Mouse (Mus musculus): ENCODE measurements around the gene Dnah7a. TPM values are rescaled to one million over a fixed set of nuclear protein-coding genes. Genes with fewer than 3 reads are reported as not detected.
"Not testable (repeated sequence)": the region's sequence is repeated elsewhere in the genome, so short reads cannot be mapped to it uniquely, and the experiment has no call there.

The Dnah7a gene
- total RNA-seq (2021): not detected
- long read RNA-seq, experiment 1: 0 reads
- long read RNA-seq, experiment 2: 0 reads

DNA sequence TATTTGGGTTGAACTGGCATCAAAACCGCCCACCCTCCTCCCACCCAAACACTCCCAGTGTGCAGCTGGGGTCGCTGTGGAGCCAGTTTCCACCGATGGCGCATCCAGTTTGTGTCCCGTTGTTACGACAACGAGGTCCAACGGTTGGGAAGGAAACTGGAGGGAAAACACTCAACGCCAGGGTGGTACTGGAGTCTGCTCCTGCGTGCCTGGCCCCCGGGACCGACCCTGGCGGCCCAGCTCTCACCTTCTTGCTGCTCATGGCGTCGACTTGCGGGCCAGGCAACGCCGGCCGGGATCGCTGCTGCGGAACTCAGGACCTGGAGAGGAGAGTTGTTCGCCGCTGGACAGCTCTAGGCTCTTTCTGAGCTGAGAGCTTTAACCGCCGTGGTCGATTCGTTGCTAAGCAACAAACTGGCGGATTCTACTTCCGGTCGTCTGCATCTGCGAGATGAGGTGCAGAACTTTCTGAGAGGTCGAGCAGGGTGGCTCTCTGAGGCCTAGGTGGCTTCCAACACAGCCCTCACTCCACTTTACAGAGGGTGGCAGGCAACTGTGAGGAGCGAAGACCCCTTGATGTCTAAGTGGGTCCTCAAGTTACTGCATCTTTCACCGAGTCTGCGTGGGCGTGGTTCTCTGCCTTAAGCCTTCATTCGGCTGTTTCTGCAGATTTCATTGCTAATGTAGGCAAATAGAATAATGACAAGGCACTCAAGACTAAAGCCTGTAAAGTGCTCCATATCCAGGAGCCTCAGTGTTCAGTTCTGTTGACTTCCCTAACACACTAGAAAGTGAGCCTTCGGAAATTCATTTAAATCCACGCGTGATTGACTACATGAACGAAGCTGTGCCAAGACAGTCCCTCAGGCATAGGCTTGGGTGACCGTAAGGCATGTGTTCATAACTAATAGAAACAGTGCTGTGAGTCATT, at the start of gene Dnah7a:
Gene Dnah7a, minus strand, starts transcription at position 354 of the 931 bp plus-strand sequence.
- peak; percentile 7 for DNase-seq

DNA sequence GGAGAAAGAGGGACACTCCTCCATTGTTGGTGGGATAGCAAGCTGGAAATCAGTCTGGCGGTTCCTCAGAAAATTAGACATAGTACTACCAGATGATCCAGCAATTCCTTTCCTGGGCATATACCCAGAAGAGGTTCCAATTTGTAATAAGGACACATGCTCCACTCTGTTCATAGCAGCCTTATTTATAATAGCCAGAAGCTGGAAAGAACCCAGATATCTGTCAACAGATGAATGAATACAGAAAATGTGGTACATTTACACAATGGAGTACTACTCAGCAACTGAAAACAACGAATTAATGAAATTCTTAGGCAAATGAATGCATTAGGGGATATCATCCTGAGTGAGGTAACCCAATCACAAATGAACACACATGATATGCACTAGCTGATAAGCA, 46.9 kb upstream of the Dnah7a start:
- DNase-seq: not testable (repeated sequence)

DNA sequence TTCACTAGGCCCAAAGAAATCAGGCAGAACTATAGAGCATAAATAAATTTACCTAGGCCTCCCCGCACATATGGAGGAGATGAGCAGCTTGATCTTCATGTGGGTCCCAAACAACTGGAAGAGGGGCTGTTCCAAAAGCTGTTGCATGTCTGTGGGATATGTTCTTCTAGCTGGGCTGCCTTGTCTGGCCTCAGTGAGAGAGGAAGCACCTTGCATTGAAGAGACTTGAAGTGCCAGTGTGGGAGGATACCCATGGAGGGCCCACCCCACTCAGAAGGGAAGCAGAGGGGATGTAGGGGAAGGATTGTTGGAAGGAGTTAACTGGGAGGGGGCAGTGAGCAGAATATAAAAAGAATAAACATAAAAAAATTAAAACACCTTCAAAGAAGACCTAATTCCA, 44.6 kb upstream of the Dnah7a start:
- no peak for DNase-seq

DNA sequence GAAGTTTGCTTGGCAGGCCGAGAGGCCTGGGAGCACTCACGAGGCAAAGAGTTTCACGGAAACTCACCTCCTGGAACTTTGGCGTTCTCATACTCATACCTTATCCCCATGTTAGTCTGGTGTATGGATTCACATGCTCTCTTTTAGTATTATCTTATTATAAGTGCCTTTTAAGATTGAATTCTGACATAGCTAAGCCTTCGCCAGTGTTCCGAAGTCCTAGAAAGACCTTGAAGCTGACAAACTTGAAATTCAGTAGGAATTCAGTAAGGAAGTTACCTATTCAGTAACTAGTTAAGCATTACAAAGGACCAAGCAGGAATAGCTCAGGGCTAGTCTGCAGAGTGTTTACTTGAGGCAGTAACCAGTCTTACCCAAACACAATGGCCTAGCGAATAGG, 44.1 kb upstream of the Dnah7a start:
- not testable (repeated sequence) for DNase-seq

DNA sequence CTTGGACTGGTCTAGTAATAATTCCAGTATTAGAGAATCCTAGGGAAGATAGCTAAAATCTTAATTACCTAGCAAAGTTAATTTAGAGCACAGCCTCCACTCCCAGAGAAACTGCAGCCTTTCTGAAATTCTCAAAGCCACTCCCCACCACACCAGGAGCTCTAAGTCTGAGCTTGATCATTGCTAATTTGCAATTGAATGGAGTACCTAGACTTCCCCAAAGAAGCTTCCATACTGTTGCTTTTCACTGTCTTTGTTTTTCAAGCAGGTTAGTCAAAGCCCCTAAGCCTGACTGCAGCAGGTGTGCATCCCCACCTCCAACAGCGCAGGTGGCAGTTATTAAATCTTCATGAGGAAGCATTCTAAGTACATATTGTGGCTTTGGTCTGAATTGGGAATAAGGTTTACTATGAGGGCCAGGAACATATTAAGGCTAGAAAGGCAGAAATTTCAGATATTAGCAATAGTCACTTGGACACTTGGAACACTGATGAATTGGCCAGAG, 43.3 kb upstream of the Dnah7a start:
- DNase-seq: not testable (repeated sequence)

DNA sequence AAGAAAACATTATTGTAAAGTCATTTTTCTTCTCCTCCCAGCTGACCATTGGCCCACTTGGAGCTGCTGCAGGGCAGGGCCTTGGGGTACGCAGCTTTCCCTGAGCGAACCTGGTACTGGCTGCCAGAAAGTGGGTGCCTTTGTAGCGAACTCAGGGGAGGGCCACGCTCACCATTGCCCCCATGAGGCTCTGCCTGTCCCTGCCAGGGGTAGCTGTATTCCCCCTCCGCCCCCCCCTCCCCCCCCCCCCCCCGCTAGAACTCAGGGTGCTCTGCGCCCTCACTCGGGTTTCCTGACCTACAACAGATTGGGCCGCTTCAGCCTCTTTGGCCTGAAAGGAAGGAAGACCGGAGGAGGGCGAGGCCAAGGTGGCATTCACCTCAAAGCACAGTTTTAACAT, 42.0 kb upstream of the Dnah7a start:
- DNase-seq: no peak

DNA sequence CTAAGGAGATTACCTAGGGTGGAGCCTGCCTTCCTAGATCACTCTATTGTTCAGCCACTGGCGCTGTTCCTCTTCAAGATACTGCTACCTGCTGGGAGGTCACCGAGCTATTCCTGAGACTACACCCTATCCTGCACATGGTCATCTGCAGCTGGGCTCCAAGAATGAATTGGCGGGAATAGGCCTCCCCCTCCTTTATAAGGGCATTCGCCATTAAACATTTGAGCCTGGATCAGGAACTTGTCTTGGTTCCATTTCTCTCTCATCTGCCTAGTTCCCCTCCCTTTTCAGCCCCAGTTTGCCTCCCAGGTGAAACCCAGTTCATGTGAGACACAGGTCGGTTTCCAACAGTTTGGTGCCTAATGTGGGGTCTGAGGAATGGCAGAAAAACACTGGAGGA, 39.4 kb upstream of the Dnah7a start:
- DNase-seq: no peak

DNA sequence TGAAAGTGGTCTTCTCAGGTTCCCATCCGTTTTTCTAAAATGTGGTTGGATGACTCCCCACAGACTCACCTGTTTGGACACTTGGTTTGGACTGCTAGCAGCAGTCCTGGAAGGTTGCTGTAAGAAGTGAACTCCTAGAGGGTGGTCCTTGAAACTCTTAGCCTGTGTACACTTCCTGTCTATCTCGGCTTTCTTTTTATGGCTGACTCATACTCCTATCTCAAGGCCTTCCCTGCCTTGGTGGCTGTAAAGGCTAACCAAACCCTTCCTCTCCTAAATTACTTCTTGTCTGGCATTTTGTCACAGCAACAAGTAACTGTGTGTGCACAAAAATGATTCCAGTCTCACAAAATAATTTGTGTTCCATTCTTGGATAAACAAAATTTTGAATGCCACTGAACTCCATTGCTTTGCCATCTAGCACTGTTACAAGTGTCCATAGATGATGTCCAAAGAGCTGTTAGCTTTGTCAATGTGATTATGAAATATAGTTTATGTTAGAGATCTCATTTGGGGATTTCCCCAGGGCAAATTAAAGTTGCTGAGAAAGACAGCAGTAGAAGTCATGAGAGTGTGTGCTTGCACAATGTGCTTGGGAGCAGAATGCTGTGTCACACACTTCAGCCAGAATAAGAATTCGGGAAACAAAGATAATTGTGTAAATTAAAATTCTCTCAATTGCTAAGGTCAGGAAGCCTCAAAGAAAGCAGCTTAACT, 35.3 kb upstream of the Dnah7a start:
- no peak for DNase-seq

DNA sequence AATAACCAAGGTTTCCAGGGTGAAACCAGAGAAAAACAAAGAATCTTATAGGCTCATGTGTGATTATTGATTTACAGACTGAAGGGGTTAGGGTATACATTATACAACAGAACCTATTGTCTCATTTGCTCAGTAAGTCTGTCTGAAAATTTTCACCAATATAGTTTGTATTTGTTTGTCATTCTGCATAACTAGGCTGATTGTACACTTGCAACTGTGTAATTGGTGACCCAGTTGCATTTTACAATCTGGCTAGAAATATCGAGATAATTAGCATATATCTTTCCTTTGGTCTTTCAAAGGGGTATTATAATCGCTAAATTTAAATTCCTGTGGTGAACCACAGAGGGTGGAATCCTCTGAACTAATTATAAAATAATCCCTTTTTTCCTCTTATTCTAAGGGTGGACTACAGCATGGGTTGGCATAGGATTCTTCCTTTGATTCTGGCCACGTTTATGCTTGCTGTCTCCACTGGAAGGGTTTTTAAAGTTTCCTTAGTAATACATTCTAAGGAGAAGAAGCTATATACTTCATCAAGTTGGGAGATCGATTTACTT, 34.3 kb upstream of the Dnah7a start:
- no peak for DNase-seq

DNA sequence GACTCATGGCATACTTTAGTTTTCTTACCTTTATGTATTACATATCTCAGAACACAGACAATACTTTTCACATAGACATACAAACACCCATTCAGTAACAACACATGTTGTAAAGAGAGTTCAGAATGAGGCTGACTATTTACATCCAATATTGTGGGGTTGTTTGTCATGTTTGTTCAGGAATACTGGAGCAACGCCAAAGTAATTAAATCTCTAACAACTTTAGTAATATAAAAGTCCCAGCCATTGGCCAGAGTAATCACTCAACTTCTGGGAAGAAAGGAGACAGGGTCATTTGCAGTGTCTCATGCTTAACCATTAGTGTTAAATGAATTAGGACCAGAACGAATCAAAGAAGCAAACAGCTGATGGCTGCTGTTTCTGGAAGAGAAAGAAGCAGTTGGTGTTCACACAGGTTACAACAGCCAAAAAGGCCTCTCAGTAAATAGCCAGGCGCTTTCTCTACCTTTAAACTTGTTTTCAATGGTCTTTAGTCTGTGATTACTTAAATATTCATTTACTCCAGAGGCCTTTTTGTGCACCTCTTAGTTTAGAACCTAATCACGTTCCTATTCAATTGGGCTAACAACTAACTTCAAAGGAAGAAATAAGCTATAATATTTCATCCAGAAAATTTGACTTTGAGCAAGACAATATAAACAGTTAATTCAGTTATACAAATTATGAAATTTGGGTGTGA, 33.6 kb upstream of the Dnah7a start:
- DNase-seq: not testable (repeated sequence)

DNA sequence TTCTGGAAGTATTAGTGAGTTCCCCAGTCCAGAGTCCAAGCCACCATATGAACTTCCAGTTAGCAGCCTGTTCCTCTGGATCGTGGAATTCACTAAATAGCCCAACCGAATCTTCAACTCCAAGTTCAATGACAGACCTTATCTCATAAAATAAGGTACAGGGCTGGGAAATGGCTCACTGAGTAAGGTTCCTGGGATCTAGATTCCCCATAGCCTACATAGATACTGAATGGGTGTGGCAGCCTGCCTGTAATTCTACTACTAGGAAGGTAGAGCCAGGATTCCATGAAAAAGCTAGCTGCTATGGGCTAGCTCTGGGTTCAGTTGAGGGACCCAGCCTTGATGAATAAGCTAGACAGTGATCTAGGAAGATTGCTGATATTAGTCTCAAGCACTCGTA, 30.0 kb upstream of the Dnah7a start:
- DNase-seq: no peak

DNA sequence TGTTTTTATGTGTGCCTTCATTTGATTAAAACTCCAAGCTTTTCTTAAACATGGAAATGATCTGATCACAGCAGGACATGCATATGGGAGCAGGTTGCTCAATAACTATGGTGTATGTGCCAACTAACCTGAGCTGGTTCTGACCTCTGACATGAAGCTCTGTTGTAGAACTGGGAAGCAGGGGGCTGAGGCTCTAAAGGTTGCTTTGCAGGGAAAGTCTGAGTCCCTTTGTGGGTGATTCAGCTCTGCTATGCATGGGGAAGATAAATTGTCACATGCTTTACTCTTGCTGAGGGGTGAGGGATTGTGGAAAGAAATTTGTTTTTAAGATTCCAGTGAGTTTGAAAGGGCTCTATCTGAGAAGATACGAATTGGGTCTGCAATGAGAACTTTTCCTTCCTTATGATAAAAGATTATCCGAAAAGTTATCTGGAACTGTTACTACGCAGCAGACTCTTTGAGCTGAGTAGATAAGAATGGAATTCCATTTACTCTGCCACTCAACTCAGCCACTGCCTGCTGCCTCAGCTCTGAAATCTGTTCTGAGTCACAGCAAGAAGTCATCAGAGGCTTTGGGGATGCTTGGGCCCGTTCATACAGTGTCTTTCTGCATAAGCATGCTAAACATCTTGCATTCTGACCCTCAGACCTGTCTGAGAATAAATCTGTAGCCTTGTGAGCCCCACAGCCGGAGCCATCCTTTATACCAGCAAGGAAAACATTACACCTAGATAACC, 22.1 kb upstream of the Dnah7a start:
- DNase-seq: no peak

DNA sequence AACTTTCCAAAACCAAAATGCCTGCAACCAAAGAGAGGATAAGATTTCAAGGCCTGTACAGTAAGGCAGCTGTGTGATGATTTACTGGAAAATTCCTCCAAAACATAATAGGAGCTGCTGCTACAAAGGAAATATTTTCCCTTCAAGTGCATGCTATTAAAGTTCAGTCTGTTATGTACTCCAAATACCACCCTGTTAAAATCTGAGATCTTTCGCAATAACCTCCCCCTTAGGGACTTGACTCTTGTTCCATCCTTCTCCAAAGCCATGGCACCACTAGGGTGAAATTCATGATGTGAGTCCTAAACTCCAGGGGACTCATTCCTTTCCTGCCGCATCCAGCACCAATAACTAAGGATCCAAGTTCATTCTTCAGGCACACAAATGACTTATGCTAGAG, 20.3 kb upstream of the Dnah7a start:
- DNase-seq: no peak

DNA sequence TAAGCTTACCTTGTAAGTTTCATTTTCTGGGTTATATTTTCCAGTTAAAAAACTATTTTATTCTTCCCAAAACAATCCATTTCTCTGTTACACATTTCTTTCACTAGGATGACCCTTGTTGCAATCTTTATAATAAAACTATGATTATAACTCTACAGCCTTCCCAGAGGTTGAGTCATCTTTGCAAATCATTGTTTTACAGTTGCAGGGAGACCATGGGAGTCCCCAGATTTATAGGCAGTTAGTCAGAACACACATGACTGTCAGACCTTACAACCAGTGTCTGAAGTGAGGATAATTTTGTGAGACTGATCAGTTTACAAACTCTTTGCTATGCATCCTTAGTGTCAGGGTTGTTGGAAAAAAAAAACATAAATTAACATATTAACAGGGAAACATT, 14.8 kb upstream of the Dnah7a start:
- DNase-seq: no peak

DNA sequence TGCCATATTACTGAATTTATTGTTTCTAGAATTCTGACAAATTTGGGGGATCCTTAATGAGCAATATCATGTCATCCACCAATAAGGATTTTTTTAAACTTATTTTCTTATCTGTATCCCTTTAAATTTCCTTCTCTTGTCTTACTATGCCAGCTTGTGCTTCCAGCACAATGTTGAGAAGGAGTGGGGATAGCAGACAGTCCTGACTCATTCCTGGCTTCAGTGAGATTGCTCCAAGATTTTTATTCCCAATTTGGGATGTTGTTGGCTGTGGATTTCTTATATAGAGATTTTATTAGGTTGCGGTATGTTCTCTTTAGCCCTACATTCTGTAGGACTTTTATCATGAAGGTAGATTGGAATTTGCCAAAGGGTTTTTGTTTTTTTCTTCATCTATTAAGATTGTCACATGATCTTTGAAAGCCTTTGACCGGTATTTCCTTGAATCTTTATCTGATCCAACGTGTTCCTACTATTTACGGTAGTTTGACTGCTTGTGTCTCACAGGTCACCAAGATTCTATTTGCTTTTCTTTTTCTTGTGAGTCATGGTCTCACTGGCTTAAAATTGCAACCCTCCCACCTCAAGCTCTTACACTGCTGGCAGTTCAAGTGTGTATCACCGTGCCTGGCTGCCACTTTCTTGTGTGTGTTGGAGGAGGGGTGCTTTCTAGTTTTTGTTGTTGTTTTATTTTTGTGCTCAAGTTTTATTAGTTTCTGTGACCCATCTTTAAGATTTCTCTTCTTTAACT, 14.2 kb upstream of the Dnah7a start:
- DNase-seq: no peak

DNA sequence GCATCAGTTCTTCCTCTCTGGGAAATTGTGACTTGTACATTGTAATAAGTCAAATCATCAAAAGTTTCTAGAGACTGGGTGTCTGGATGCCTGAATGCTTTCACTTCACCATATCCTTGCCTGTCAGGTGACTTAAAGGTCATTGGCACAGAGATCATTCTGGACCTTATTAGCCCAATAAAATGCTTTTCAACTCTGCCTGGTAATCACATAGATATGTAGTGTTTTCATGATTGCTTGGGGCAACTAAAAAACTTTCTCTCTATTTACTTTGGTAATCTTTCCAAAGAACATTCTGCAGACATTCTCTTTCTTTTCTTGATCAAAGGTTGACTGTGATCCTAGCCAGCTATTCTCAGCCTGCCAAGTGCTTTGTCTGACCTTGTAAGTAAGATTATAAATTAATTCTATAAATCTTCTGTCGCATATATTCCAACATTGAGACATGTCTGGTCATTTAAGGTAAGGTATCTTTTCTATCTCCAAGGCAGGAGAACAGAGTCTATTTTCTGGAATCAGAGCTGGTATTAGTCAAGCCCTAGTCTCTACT, 9.5 kb upstream of the Dnah7a start:
- DNase-seq: no peak

DNA sequence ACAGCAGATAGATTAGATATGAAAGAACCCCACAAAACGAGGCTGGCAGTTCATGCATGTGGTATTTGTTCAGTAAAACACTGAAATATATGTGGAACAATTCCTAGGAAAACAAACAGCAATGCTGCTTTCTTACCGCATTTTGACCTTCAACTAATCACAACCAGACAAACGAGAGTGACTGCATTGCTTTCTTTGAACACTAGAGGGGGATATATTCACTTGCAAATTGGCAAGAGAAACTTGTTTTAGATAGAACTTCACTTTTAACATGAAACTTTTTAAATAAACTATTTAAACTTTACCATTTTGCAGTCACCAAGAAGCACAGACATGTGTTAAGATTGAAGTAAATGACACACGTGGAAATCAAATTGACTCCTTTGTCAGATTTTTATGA, 8.9 kb upstream of the Dnah7a start:
- DNase-seq: no peak

DNA sequence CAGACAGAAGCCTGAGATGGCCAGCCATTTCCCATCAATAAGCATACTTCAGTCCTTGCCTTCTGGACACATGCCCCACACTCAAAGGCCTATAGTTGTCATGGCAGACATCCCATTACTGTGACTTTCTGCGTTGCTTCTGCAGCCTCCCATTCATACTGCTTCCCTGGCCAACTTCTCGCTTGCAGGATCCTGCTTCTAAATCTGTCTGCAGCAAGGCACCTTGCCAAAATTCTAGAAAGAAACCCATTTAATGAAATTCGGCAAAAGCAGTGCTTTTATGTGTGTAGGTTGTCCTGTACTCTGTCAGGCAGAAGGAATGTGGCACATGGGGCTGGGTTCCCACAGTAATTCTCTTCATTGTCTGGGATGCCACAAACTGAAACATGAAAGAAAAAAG, 6.8 kb upstream of the Dnah7a start:
- not testable (repeated sequence) for DNase-seq

DNA sequence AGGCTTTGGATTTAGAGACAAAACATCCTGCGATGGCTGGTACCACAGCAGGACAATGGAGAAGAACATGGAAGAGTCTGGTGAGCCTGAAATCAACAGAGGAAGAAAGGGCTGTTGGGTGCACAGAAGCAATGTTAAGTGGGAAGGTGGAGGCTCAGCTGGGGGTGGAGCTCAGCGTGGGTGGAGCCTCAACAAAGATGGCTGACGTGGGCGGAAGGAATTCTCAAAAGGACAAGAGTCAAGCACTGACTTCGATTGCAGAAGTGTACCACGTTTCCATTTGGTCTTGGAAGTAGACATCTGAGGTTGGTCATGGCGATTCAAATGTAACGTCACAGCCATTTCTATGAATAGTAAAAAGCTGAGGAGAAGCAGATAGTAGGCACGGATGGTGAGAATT, 4.5 kb upstream of the Dnah7a start:
- no peak for DNase-seq

DNA sequence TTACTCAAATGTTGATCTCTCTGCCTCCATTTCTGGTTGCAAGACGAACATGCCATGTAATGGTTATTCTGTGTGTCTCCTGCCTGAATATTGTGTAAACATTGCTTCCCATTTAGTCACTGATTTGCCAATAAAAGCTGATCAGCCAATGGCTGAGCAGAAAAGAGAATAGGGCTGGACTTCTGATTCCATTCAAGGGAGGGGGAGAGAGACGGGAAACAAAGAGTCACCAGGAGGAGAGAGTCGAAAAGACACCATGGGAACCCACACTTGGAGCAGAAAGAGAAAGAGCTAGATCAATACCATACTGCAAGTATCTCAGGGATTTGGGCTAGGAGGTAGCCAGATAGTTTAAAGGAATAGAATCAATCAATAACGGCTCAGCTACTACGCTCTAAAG, 3.0 kb upstream of the Dnah7a start:
- DNase-seq: not testable (repeated sequence)

All from gastrocnemius, postnatal 25 days (tissue).